Mouse (Mus musculus): ENCODE measurements around the gene Akna. TPM values are rescaled to one million over a fixed set of nuclear protein-coding genes. Genes with fewer than 3 reads are reported as not detected.

The Akna gene
- 10.7 and 11.8 TPM in 2 replicates for polyA plus RNA-seq (2015; fragmentation: Nextera tagmentation; extraction: Ambion mirVana)

DNA sequence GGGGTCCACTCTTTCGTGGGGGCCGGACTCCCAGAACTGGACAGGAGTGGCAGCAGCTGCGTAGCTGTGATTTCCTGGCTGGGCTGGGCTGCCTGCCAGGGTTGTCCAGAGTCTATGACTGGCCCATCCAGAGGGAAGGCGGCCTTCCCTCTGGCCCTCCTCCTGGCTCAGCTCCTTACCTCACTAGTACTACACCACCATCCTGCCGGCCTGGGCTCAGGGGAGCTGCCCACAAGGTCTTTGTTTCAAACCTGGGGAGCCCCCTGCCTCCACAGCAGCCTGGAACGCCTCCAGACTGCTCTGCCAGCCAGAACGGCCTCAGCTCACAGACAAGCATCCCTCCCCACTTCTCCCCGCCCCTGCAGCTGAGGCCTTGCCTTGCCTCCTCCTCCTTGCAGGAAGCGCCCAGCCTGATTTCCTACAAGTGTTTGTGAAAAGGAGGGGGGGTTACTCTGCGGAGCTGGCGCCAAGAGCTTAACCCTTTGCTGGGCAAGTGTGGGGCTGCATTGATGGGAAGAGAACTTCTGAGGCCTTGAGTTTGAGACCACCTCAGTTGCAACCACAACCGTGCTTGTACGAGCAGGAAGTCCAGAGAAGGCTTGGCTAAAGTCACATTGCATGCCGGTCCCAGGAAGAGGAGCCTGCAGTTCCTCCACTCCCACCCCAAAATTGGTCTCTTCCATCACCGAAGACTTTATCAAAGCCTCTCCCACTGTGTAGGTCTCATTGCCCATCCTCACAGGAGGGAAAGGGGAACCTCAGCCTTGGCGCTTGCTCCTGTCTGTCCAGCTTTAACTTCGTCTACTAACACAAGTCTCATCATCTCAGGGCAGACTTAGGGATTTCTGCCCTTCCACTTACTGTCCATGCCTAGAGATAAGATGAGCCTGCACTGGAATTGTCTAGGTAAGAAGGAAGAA, at the start of gene Akna:
Gene Akna, minus strand, starts transcription at position 315 of the 920 bp plus-strand sequence.
- no peaks in the 10 kb centered on the region for H3K27me3 ChIP-seq
- no peaks in the 10 kb centered on the region for H3K36me3 ChIP-seq
- peak within 1 kb of the TSS; percentile 19 for H3K9ac ChIP-seq (replicated peaks)
- ATAC-seq, result peak; percentile 87
- peak within 1 kb of the TSS; percentile 26 for H3K4me3 ChIP-seq (replicated peaks)
- peak within 1 kb of the TSS; percentile 42 for H3K4me2 ChIP-seq (replicated peaks)
- H3K9me3 ChIP-seq, result no peaks in the 10 kb centered on the region
- 13% methylated on average over 17 of the region's 17 CpGs for WGBS
- peaks cover 73% of the 10 kb centered on the region for H3K4me1 ChIP-seq (replicated peaks)
- peak within 1 kb of the TSS; percentile 82 for H3K27ac ChIP-seq

DNA sequence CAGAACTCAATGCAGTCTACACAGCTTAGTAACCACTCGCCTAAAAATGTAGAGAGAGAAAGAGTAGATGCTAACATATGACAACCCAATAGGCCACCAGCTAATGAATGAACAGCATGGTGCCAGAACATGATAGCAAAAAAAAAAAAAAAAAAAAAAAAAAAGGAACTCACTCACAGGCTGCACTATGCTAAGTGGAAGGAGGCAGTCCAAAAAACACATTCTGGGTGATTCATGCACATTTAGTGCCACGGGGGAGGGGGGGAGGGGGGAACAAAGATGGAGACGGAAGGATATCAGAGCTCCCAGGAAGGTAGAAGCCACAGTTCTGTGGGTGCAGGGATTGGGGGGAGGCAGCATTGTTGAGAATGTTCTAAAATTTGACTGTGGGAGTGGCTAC, 49.4 kb upstream of the Akna start:
- H3K4me3 ChIP-seq (replicated peaks), result no peak overlapping the region
- 58% methylated on average over 3 of the region's 3 CpGs for WGBS
- H3K4me2 ChIP-seq (replicated peaks), result no peak overlapping the region
- peaks cover 11% of the 10 kb centered on the region; the same call in 1 of the 2 replicates for H3K4me1 ChIP-seq (replicated peaks)
- no peak for ATAC-seq
- no peak overlapping the region for H3K27ac ChIP-seq
- H3K36me3 ChIP-seq, result peaks cover 8% of the 10 kb centered on the region
- no peaks in the 10 kb centered on the region for H3K27me3 ChIP-seq
- H3K9ac ChIP-seq (replicated peaks), result no peak overlapping the region
- H3K9me3 ChIP-seq, result peaks cover 3% of the 10 kb centered on the region; the same call in 1 of the 2 replicates

GRCm38 (mm10) chr4:63450551-63450950, 47.4 kb upstream of the Akna start:
- H3K36me3 ChIP-seq, result peaks cover 15% of the 10 kb centered on the region
- no peak overlapping the region for H3K4me2 ChIP-seq (replicated peaks)
- H3K9ac ChIP-seq (replicated peaks), result no peak overlapping the region
- no peaks in the 10 kb centered on the region for H3K27me3 ChIP-seq
- WGBS, result 84% methylated on average over 5 of the region's 5 CpGs
- no peak overlapping the region for H3K27ac ChIP-seq
- peaks cover 3% of the 10 kb centered on the region; the same call in 1 of the 2 replicates for H3K9me3 ChIP-seq
- no peak overlapping the region for H3K4me3 ChIP-seq (replicated peaks)
- H3K4me1 ChIP-seq (replicated peaks), result peaks cover 4% of the 10 kb centered on the region; the same call in 1 of the 2 replicates
- ATAC-seq, result no peak

DNA sequence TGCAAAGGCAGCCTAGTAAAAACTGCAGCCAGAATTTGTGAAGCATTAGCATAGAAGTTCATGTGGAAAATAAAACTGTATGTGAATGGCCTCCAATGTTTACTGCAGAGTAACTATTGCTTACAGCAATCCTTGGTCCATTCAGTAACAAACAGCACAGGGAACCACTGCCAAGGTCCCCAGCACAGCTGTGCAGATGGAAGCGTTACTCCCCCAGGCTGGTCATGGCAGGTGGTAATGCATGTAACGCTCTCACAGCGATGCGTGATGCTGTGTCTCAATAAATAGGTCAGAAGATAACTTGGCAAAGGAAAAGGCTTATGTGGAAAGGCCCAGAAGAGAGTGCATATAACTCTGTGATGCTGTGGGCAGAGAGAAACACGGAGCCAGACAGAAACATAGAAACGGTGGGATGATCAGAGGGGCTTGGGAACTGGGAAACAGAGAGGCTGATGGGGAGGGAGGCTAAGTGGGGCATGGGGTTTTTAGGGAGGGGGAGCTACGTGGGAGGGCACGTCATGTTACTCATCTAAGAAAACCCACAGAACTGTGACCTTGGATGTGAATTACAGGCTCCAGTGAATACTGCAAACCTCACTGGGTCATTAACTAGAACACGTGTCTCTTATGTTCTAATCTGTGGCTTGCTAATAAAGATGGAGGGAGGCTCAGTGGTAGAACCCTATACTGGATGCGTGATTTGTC, 41.4 kb upstream of the Akna start:
- H3K4me3 ChIP-seq (replicated peaks), result no peak overlapping the region
- no peak overlapping the region for H3K4me2 ChIP-seq (replicated peaks)
- H3K27ac ChIP-seq, result no peak overlapping the region
- H3K4me1 ChIP-seq (replicated peaks), result no peaks in the 10 kb centered on the region
- no peak overlapping the region for H3K9ac ChIP-seq (replicated peaks)
- no peak for ATAC-seq
- WGBS, result 78% methylated on average over 10 of the region's 10 CpGs
- peaks cover 3% of the 10 kb centered on the region; the same call in 1 of the 2 replicates for H3K9me3 ChIP-seq
- H3K27me3 ChIP-seq, result no peaks in the 10 kb centered on the region
- peaks cover 14% of the 10 kb centered on the region for H3K36me3 ChIP-seq

DNA sequence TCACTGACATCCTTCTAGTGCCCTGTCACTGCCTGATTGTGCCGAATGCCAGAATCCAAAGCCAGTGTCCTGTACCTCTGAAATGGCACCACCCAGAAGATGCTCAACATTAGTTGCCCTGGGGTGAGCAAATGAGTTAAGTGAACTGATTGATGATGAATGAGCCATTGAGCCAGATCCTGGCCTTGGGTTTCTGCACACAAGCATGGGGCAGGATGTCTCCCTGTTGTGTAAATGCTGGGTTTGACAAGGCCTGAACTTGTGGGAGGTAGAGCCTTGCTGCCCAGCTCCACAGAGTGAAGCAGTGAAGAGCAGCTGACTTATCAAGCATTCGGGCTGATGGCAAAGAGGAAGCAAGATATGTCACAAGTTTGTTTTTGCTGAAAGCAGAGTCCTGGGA, 39.9 kb upstream of the Akna start:
- ATAC-seq, result no peak
- no peak overlapping the region for H3K9ac ChIP-seq (replicated peaks)

DNA sequence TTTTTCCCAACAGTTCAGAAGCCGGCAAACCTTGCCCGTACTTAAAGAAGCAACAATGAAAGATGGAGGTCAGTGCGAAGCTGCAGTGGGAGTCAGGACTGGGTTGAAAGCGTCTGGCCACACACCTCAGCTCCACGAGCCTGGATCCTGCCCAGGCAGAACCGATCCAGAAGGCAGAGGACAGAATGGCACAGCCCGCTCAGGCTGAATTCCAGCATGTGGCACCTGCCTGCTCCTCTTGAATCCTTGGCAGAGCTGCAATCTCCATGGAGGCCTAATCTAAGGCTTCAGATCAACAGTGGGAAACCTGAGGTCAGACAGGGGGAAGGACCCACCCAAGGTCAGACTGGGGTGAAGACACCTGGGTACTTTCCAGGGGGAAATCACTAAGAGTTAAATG, 38.5 kb upstream of the Akna start:
- Histone ChIP-seq H3K4me1 (replicated peaks) (peaks cover 11% of the 10 kb centered on the region), H3K27ac (no peak overlapping the region), H3K9ac (replicated peaks) (no peak overlapping the region), H3K4me3 (replicated peaks) (no peak overlapping the region), H3K36me3 (peaks cover 7% of the 10 kb centered on the region; the same call in 1 of the 2 replicates), H3K9me3 (no peaks in the 10 kb centered on the region), H3K4me2 (replicated peaks) (no peak overlapping the region), H3K27me3 (no peaks in the 10 kb centered on the region)
- WGBS, result 93% methylated on average over 7 of the region's 7 CpGs
- ATAC-seq, result no peak

More for the DNA sequence above, 39.9 kb upstream of the Akna start:
- Histone ChIP-seq H3K4me2 (replicated peaks) (no peak overlapping the region), H3K36me3 (peaks cover 7% of the 10 kb centered on the region; the same call in 1 of the 2 replicates), H3K4me1 (replicated peaks) (peaks cover under 1% of the 10 kb centered on the region; the same call in 1 of the 2 replicates), H3K4me3 (replicated peaks) (no peak overlapping the region), H3K27ac (no peak overlapping the region), H3K27me3 (no peaks in the 10 kb centered on the region), H3K9me3 (no peaks in the 10 kb centered on the region)
- WGBS, result 91% methylated on average over 2 of the region's 2 CpGs

- H3K4me2 ChIP-seq (replicated peaks), result no peak overlapping the region
- no peak overlapping the region for H3K27ac ChIP-seq
- WGBS, result 71% methylated on average over 7 of the region's 7 CpGs
- no peak for ATAC-seq
- peaks cover 11% of the 10 kb centered on the region for H3K4me1 ChIP-seq (replicated peaks)
- H3K9ac ChIP-seq (replicated peaks), result no peak overlapping the region
- no peak overlapping the region for H3K4me3 ChIP-seq (replicated peaks)
- H3K36me3 ChIP-seq, result no peaks in the 10 kb centered on the region
- no peaks in the 10 kb centered on the region for H3K27me3 ChIP-seq
- no peaks in the 10 kb centered on the region for H3K9me3 ChIP-seq
Observed at GRCm38 (mm10) chr4:63440262-63440661, 37.1 kb upstream of the Akna start.

- Histone ChIP-seq H3K36me3 (peaks cover 8% of the 10 kb centered on the region), H3K4me1 (replicated peaks) (peaks cover 11% of the 10 kb centered on the region), H3K27me3 (no peaks in the 10 kb centered on the region), H3K4me3 (replicated peaks) (no peak overlapping the region), H3K9ac (replicated peaks) (no peak overlapping the region), H3K27ac (no peak overlapping the region), H3K9me3 (no peaks in the 10 kb centered on the region), H3K4me2 (replicated peaks) (no peak overlapping the region)
- whole genome bisulfite sequencing, result 90% methylated on average over 5 of the region's 5 CpGs
- 0 out of 2 replicates have a peak, but pooled peaks have one; percentile 12 for ATAC-seq
Observed at GRCm38 (mm10) chr4:63437968-63438367, 34.8 kb upstream of the Akna start.

DNA sequence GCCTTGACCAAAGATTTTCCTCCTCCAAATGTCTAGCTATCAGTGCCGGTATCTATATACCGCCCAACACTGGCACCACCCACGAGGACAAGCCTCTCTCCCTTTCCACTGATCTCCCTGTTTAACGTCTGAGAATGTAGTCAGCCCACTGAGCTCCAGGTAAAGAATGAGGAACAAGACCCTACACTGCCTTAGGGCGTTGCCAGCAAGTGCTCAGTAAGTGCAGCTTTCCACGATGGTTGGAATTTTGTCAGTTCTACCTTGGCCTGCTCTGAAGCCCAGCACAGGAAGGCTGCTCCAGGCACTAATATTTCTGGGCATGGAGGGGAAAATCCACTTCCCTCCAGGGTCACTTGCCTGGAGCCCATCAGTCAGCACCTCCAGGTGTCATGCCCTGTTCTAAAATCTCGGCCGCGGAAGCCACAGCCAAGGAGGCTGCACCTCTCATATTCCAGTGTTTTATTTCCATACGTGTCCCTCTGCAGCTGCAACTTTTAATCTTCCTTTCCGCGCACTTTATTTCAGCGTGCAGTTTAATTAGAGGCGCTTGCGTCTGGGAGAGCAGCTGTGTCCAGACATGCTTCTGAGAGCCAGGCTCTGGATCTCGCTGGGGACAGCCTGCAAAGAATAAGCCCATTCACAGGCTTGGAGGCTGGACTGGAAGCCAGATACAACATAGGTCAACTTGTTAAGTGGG, 34.1 kb upstream of the Akna start:
- Histone ChIP-seq H3K27me3 (no peaks in the 10 kb centered on the region), H3K4me2 (replicated peaks) (no peak overlapping the region), H3K27ac (0 out of 2 replicates have a peak overlapping the region, but pooled peaks have one; percentile 7), H3K4me3 (replicated peaks) (no peak overlapping the region), H3K9ac (replicated peaks) (no peak overlapping the region), H3K4me1 (replicated peaks) (peaks cover 11% of the 10 kb centered on the region), H3K36me3 (peaks cover 8% of the 10 kb centered on the region), H3K9me3 (no peaks in the 10 kb centered on the region)
- WGBS, result 74% methylated on average over 16 of the region's 16 CpGs
- ATAC-seq, result 0 out of 2 replicates have a peak, but pooled peaks have one; percentile 8

- H3K4me3 ChIP-seq (replicated peaks), result no peak overlapping the region
- H3K27me3 ChIP-seq, result no peaks in the 10 kb centered on the region
- no peak overlapping the region for H3K4me2 ChIP-seq (replicated peaks)
- no peak overlapping the region for H3K9ac ChIP-seq (replicated peaks)
- ATAC-seq, result no peak
- H3K27ac ChIP-seq, result no peak overlapping the region
- H3K36me3 ChIP-seq, result peaks cover 15% of the 10 kb centered on the region
- H3K9me3 ChIP-seq, result no peaks in the 10 kb centered on the region
- WGBS, result 79% methylated on average over 9 of the region's 9 CpGs
- peaks cover 11% of the 10 kb centered on the region for H3K4me1 ChIP-seq (replicated peaks)
Observed at GRCm38 (mm10) chr4:63435402-63435801, 32.2 kb upstream of the Akna start.

DNA sequence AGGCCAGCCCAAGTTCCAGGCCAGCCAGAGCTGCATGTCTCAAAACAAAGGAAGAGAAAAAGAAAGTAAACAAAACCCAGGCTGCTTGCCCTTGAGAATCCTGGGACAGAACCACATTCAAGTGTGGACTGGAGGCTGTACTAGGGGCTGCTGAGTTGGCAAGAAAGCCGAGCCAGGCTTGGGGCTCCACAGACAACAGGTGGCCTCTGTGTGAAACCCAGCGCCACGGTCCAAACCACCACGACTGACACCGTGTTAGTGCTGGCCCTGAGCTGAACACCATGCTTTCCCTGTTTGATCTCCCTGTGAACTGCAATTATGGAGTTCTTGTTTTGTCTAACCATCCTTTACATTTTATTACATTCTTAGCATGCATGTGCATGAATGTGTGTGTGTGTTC, 27.9 kb upstream of the Akna start:
- H3K9me3 ChIP-seq, result no peaks in the 10 kb centered on the region
- 83% methylated on average over 5 of the region's 5 CpGs for WGBS
- peaks cover 15% of the 10 kb centered on the region for H3K36me3 ChIP-seq
- no peaks in the 10 kb centered on the region for H3K27me3 ChIP-seq
- H3K9ac ChIP-seq (replicated peaks), result no peak overlapping the region
- H3K4me3 ChIP-seq (replicated peaks), result no peak overlapping the region
- no peak for ATAC-seq
- peaks cover 15% of the 10 kb centered on the region for H3K4me1 ChIP-seq (replicated peaks)
- H3K4me2 ChIP-seq (replicated peaks), result no peak overlapping the region
- no peak overlapping the region for H3K27ac ChIP-seq

Measured in midbrain, embryonic 13.5 days (tissue).